Mouse (Mus musculus): ENCODE measurements around the gene Slc13a2.

DNA sequence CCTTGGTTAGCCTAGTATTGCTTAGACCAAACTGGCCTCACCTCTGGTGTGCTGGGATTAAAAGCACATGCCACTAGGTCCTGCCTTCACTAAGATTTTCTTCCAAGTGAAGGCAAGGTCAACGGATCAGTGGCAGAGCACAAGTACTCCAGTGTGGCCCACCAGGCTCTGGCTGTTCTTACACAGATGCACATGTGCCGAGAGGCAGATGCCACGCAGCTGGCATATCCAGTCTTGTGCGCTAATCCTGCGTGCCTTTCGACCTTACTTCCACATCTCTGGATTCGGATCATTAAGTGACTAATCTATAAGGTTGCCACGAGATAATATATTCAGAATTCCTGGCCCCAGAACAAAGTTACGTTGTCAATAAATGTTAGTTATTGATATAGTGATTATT, 43.1 kb upstream of the Slc13a2 start:
- no peak for TF ChIP-seq CTCF (IDR thresholded peaks at IDR 0.05; ENCODE audit: low read depth)
- TF ChIP-seq EP300 (IDR thresholded peaks at IDR 0.05; ENCODE audit: low read depth): no peak

All from liver, postnatal 0 days (tissue).